Mouse (Mus musculus) heart, adult 2 months (tissue): ENCODE results near the gene P4ha1.

Source experiments
- CTCF ChIP-seq: fragments of 200-600 bp; IDR thresholded peaks from 2 replicates; pipeline ENCODE4 v1.8.1; 2022; ENCODE audit warnings: antibody characterized with exemption, mild to moderate bottlenecking, moderate library complexity
- POLR2A ChIP-seq: fragments of 200-500 bp; IDR thresholded peaks from 2 replicates; pipeline ENCODE4 v1.6.1; 2011; ENCODE audit warnings: mild to moderate bottlenecking, low read depth, low read length, control low read depth; ENCODE audit not compliant: insufficient read depth

DNA sequence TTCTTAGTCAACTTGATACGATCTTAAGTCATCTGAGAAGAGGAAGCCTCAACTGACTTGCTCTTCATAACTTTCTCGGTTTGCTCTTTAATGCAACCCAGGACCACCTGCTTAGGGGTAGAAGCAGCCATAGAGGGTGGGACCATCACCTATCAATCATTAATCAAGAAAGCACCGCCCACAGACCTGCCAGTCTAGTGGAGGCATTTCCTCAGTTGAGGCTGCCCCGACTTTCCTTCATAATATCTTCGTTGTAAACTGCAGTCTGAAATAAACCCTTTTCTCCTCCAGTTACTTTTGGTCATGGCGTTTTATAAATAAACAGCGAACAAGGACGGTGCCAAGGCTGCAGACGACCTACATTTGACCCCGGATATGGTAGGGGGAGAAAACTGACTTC, 46.0 kb upstream of the P4ha1 start:
- TF ChIP-seq CTCF (no peak), POLR2A (no peak)
